Mouse (Mus musculus) embryonic facial prominence, embryonic 15.5 days (tissue): ENCODE results near the gene Vipr2. TPM values are rescaled to one million over a fixed set of nuclear protein-coding genes. Genes with fewer than 3 reads are reported as not detected.

Source experiments
- ATAC-seq: fragments of 200-750 bp; cut with Nextera tagmentation; 2 replicates; pipeline ENCODE4 v1.8.0; 2017; ENCODE audit warnings: low read depth, moderate TSS enrichment; ENCODE audit not compliant: insufficient number of reproducible peaks, low FRiP score, low TSS enrichment
- H3K27ac ChIP-seq: fragments of 300-500 bp; sonication (generic); replicated peaks from 2 replicates; pipeline ENCODE4 v1.5.1; 2015; ENCODE audit warnings: mild to moderate bottlenecking, inconsistent platforms
- H3K27me3 ChIP-seq: fragments of 300-500 bp; sonication (generic); 2 replicates; pipeline ENCODE4 v1.6.1; 2015; ENCODE audit warnings: inconsistent platforms
- H3K36me3 ChIP-seq: fragments of 300-500 bp; sonication (generic); 2 replicates; pipeline ENCODE4 v1.6.1; 2015; ENCODE audit warnings: mild to moderate bottlenecking, inconsistent platforms
- H3K4me1 ChIP-seq: fragments of 300-500 bp; sonication (generic); 2 replicates; pipeline ENCODE4 v1.6.1; 2015; ENCODE audit warnings: inconsistent platforms
- H3K4me2 ChIP-seq: fragments of 300-500 bp; sonication (generic); replicated peaks from 2 replicates; pipeline ENCODE4 v1.6.1; 2015; ENCODE audit warnings: mild to moderate bottlenecking, inconsistent platforms
- H3K4me3 ChIP-seq: fragments of 300-500 bp; sonication (generic); replicated peaks from 2 replicates; pipeline ENCODE4 v1.5.1; 2015; ENCODE audit warnings: mild to moderate bottlenecking, inconsistent platforms
- H3K9ac ChIP-seq: fragments of 300-500 bp; sonication (generic); 2 replicates; pipeline ENCODE4 v1.6.1; 2015; ENCODE audit warnings: inconsistent platforms
- H3K9me3 ChIP-seq: fragments of 300-500 bp; sonication (generic); replicated peaks from 2 replicates; pipeline ENCODE4 v1.6.1; 2016; ENCODE audit warnings: inconsistent platforms
- WGBS: fragments of 180-500 bp; shearing (Covaris S2); methylation state at CpG from one replicate; pipeline ENCODE4 v1.1.7; 2015; 5-methylcytosine and 5-hydroxymethylcytosine counted together
- polyA plus RNA-seq: library from polyadenylated mRNA; unstranded; fragments of >200 nt; fragmentation: Nextera tagmentation; extraction: Ambion mirVana; gene quantifications from 2 replicates; pipeline ENCODE4 v1.2.1, GENCODE M21; 2015

Vipr2 gene
- polyA plus RNA-seq, 1 experiment from 2014 or later, result 2.6 TPM

GRCm38 (mm10) chr12:116101945-116102344 lies 24.4 kb downstream of the Vipr2 start:
- 88% methylated on average over 2 of the region's 2 CpGs for WGBS
- Histone ChIP-seq H3K4me3 (no peak overlapping the region), H3K36me3 (no peaks in the 10 kb centered on the region), H3K4me2 (no peak overlapping the region), H3K27me3 (no peaks in the 10 kb centered on the region), H3K9ac (no peak overlapping the region), H3K9me3 (no peaks in the 10 kb centered on the region), H3K4me1 (no peaks in the 10 kb centered on the region), H3K27ac (no peak overlapping the region)
- ATAC-seq, result no peak

- H3K4me2 ChIP-seq, result no peak overlapping the region
- no peak overlapping the region for H3K9ac ChIP-seq
- H3K9me3 ChIP-seq, result no peaks in the 10 kb centered on the region
- H3K36me3 ChIP-seq, result no peaks in the 10 kb centered on the region
- no peak for ATAC-seq
- no peaks in the 10 kb centered on the region for H3K27me3 ChIP-seq
- H3K4me1 ChIP-seq, result no peaks in the 10 kb centered on the region
- no peak overlapping the region for H3K4me3 ChIP-seq
- WGBS, result 53% methylated on average over 9 of the region's 9 CpGs
- no peak overlapping the region for H3K27ac ChIP-seq
Measured at GRCm38 (mm10) chr12:116109451-116110353, 32.2 kb downstream of the Vipr2 start.

- H3K27ac ChIP-seq, result no peak overlapping the region
- no peaks in the 10 kb centered on the region for H3K9me3 ChIP-seq
- no peak overlapping the region for H3K4me2 ChIP-seq
- H3K4me1 ChIP-seq, result no peaks in the 10 kb centered on the region
- H3K36me3 ChIP-seq, result no peaks in the 10 kb centered on the region
- 68% methylated on average over 7 of the region's 7 CpGs for WGBS
- H3K27me3 ChIP-seq, result no peaks in the 10 kb centered on the region
- no peak overlapping the region for H3K4me3 ChIP-seq
- H3K9ac ChIP-seq, result no peak overlapping the region
- ATAC-seq, result no peak
Measured at GRCm38 (mm10) chr12:116111007-116111694, 33.6 kb downstream of the Vipr2 start.

- no peak overlapping the region for H3K4me3 ChIP-seq
- H3K36me3 ChIP-seq, result no peaks in the 10 kb centered on the region
- 81% methylated on average over 2 of the region's 2 CpGs for WGBS
- no peak overlapping the region for H3K9ac ChIP-seq
- no peaks in the 10 kb centered on the region for H3K27me3 ChIP-seq
- H3K27ac ChIP-seq, result no peak overlapping the region
- no peak for ATAC-seq
- no peaks in the 10 kb centered on the region for H3K4me1 ChIP-seq
- H3K9me3 ChIP-seq, result no peaks in the 10 kb centered on the region
- no peak overlapping the region for H3K4me2 ChIP-seq
Measured at GRCm38 (mm10) chr12:116115781-116116180, 38.3 kb downstream of the Vipr2 start.

GRCm38 (mm10) chr12:116116455-116116854 lies 38.9 kb downstream of the Vipr2 start:
- Histone ChIP-seq H3K4me2 (no peak overlapping the region), H3K27me3 (no peaks in the 10 kb centered on the region), H3K4me3 (no peak overlapping the region), H3K9ac (no peak overlapping the region), H3K9me3 (no peaks in the 10 kb centered on the region), H3K27ac (no peak overlapping the region), H3K36me3 (no peaks in the 10 kb centered on the region), H3K4me1 (no peaks in the 10 kb centered on the region)
- WGBS, result 84% methylated on average over 5 of the region's 5 CpGs
- ATAC-seq, result no peak

- ATAC-seq, result no peak
- no peaks in the 10 kb centered on the region for H3K4me1 ChIP-seq
- no peak overlapping the region for H3K4me2 ChIP-seq
- no peaks in the 10 kb centered on the region for H3K36me3 ChIP-seq
- 81% methylated on average over 5 of the region's 5 CpGs for WGBS
- H3K9ac ChIP-seq, result no peak overlapping the region
- no peak overlapping the region for H3K4me3 ChIP-seq
- H3K27ac ChIP-seq, result no peak overlapping the region
- H3K9me3 ChIP-seq, result no peaks in the 10 kb centered on the region
- no peaks in the 10 kb centered on the region for H3K27me3 ChIP-seq
Measured at GRCm38 (mm10) chr12:116117352-116117929, 39.9 kb downstream of the Vipr2 start.

- H3K27me3 ChIP-seq, result no peaks in the 10 kb centered on the region
- no peak overlapping the region for H3K9ac ChIP-seq
- no peaks in the 10 kb centered on the region for H3K4me1 ChIP-seq
- 82% methylated on average over 3 of the region's 3 CpGs for WGBS
- H3K4me3 ChIP-seq, result no peak overlapping the region
- H3K9me3 ChIP-seq, result no peaks in the 10 kb centered on the region
- H3K36me3 ChIP-seq, result no peaks in the 10 kb centered on the region
- no peak for ATAC-seq
- H3K27ac ChIP-seq, result no peak overlapping the region
- H3K4me2 ChIP-seq, result no peak overlapping the region
Measured at GRCm38 (mm10) chr12:116119001-116119400, 41.5 kb downstream of the Vipr2 start.

GRCm38 (mm10) chr12:116123786-116124185 lies 46.3 kb downstream of the Vipr2 start:
- no peak overlapping the region for H3K9ac ChIP-seq
- no peak overlapping the region for H3K4me3 ChIP-seq
- no peak overlapping the region for H3K4me2 ChIP-seq
- H3K27me3 ChIP-seq, result no peaks in the 10 kb centered on the region
- H3K36me3 ChIP-seq, result no peaks in the 10 kb centered on the region
- H3K9me3 ChIP-seq, result no peaks in the 10 kb centered on the region
- H3K27ac ChIP-seq, result no peak overlapping the region
- no peaks in the 10 kb centered on the region for H3K4me1 ChIP-seq
- ATAC-seq, result no peak
- WGBS, result 78% methylated on average over 3 of the region's 3 CpGs

GRCm38 (mm10) chr12:116130936-116131335 lies 53.4 kb downstream of the Vipr2 start:
- Histone ChIP-seq H3K4me2 (no peak overlapping the region), H3K9me3 (no peaks in the 10 kb centered on the region), H3K27ac (no peak overlapping the region), H3K27me3 (no peaks in the 10 kb centered on the region), H3K36me3 (no peaks in the 10 kb centered on the region), H3K9ac (no peak overlapping the region), H3K4me3 (no peak overlapping the region), H3K4me1 (no peaks in the 10 kb centered on the region)
- no peak for ATAC-seq
- WGBS, result 68% methylated on average over 7 of the region's 7 CpGs

- no peak overlapping the region for H3K27ac ChIP-seq
- no peak overlapping the region for H3K9ac ChIP-seq
- H3K4me3 ChIP-seq, result no peak overlapping the region
- no peak overlapping the region for H3K4me2 ChIP-seq
- H3K9me3 ChIP-seq, result no peaks in the 10 kb centered on the region
- no peaks in the 10 kb centered on the region for H3K4me1 ChIP-seq
- no peaks in the 10 kb centered on the region for H3K36me3 ChIP-seq
- no peak for ATAC-seq
- H3K27me3 ChIP-seq, result no peaks in the 10 kb centered on the region
- 86% methylated on average over 5 of the region's 5 CpGs for WGBS
Measured at GRCm38 (mm10) chr12:116132909-116133308, 55.4 kb downstream of the Vipr2 start.

- no peaks in the 10 kb centered on the region for H3K4me1 ChIP-seq
- no peak overlapping the region for H3K27ac ChIP-seq
- 94% methylated on average over 4 of the region's 4 CpGs for WGBS
- no peak overlapping the region for H3K4me3 ChIP-seq
- no peak overlapping the region for H3K4me2 ChIP-seq
- no peaks in the 10 kb centered on the region for H3K9me3 ChIP-seq
- H3K36me3 ChIP-seq, result no peaks in the 10 kb centered on the region
- ATAC-seq, result no peak
- no peaks in the 10 kb centered on the region for H3K27me3 ChIP-seq
- no peak overlapping the region for H3K9ac ChIP-seq
Measured at GRCm38 (mm10) chr12:116135906-116136305, 58.4 kb downstream of the Vipr2 start.
